Mouse (Mus musculus) embryonic facial prominence, embryonic 15.5 days (tissue): ENCODE measurements around the gene Mboat1. TPM values are rescaled to one million over a fixed set of nuclear protein-coding genes. Genes with fewer than 3 reads are reported as not detected.

Source experiments
- ATAC-seq: fragments of 200-750 bp; cut with Nextera tagmentation; 2 replicates; pipeline ENCODE4 v1.8.0; 2017; ENCODE audit warnings: low read depth, moderate TSS enrichment; ENCODE audit not compliant: insufficient number of reproducible peaks, low FRiP score, low TSS enrichment
- H3K27ac ChIP-seq: fragments of 300-500 bp; sonication (generic); replicated peaks from 2 replicates; pipeline ENCODE4 v1.5.1; 2015; ENCODE audit warnings: mild to moderate bottlenecking, inconsistent platforms
- H3K27me3 ChIP-seq: fragments of 300-500 bp; sonication (generic); 2 replicates; pipeline ENCODE4 v1.6.1; 2015; ENCODE audit warnings: inconsistent platforms
- H3K36me3 ChIP-seq: fragments of 300-500 bp; sonication (generic); 2 replicates; pipeline ENCODE4 v1.6.1; 2015; ENCODE audit warnings: mild to moderate bottlenecking, inconsistent platforms
- H3K4me1 ChIP-seq: fragments of 300-500 bp; sonication (generic); 2 replicates; pipeline ENCODE4 v1.6.1; 2015; ENCODE audit warnings: inconsistent platforms
- H3K4me2 ChIP-seq: fragments of 300-500 bp; sonication (generic); replicated peaks from 2 replicates; pipeline ENCODE4 v1.6.1; 2015; ENCODE audit warnings: mild to moderate bottlenecking, inconsistent platforms
- H3K4me3 ChIP-seq: fragments of 300-500 bp; sonication (generic); replicated peaks from 2 replicates; pipeline ENCODE4 v1.5.1; 2015; ENCODE audit warnings: mild to moderate bottlenecking, inconsistent platforms
- H3K9ac ChIP-seq: fragments of 300-500 bp; sonication (generic); 2 replicates; pipeline ENCODE4 v1.6.1; 2015; ENCODE audit warnings: inconsistent platforms
- H3K9me3 ChIP-seq: fragments of 300-500 bp; sonication (generic); replicated peaks from 2 replicates; pipeline ENCODE4 v1.6.1; 2016; ENCODE audit warnings: inconsistent platforms
- WGBS: fragments of 180-500 bp; shearing (Covaris S2); methylation state at CpG from one replicate; pipeline ENCODE4 v1.1.7; 2015; 5-methylcytosine and 5-hydroxymethylcytosine counted together
- polyA plus RNA-seq: library from polyadenylated mRNA; unstranded; fragments of >200 nt; fragmentation: Nextera tagmentation; extraction: Ambion mirVana; gene quantifications from 2 replicates; pipeline ENCODE4 v1.2.1, GENCODE M21; 2015

Mboat1 gene
- polyA plus RNA-seq, 1 experiment from 2014 or later, result 20.3 TPM

GRCm38 (mm10) chr13:30146468-30146867, 10.2 kb downstream of the Mboat1 start:
- no peak overlapping the region for H3K27ac ChIP-seq
- no peaks in the 10 kb centered on the region for H3K4me1 ChIP-seq
- WGBS, result 87% methylated on average over 6 of the region's 6 CpGs
- no peaks in the 10 kb centered on the region for H3K9me3 ChIP-seq
- no peaks in the 10 kb centered on the region for H3K27me3 ChIP-seq
- no peak overlapping the region for H3K4me3 ChIP-seq
- no peak for ATAC-seq
- H3K4me2 ChIP-seq, result no peak overlapping the region
- no peaks in the 10 kb centered on the region for H3K36me3 ChIP-seq
- H3K9ac ChIP-seq, result no peak overlapping the region

DNA sequence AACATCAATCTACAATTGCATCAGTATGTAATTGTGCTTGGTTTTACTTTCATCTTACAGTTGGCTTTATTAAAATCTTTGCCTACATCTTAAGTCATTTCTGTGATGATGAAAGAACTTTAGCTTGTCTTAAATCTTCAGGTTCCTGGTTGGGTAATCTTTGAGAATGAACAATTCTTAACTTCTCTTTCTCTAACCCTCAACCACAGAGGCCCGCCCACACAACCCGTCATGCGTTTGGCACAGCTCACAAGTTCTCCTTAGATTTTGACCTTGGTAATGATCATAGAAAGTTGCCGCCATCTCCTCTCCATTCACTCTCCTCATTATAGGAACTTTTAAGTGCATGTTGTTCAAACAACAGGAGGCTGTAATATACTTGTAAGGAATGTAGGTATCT, 18.0 kb downstream of the Mboat1 start:
- ATAC-seq, result no peak
- no peaks in the 10 kb centered on the region for H3K27me3 ChIP-seq
- H3K9me3 ChIP-seq, result no peaks in the 10 kb centered on the region
- 76% methylated on average over 4 of the region's 4 CpGs for WGBS
- no peak overlapping the region for H3K4me3 ChIP-seq
- H3K27ac ChIP-seq, result no peak overlapping the region
- no peak overlapping the region for H3K4me2 ChIP-seq
- no peaks in the 10 kb centered on the region for H3K4me1 ChIP-seq
- H3K9ac ChIP-seq, result no peak overlapping the region
- no peaks in the 10 kb centered on the region for H3K36me3 ChIP-seq

DNA sequence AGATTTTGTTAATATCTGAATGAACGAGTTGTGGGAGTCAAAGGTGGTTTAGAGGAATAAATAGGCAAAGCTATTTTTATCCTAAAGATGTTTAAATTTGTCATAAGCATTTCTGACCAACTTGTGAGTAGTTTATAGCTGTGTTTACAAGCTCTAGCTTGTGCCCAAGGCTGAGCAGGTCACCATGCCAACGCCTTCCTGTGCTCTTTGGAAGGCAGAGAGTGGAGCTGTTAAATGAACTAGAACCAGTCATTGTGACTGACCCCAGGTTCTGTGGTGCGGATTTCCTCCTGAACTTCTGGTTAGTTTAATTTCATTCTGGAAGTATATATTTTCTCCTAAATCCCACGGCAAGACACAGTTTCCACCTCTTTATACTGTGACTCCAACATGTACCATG, 23.3 kb downstream of the Mboat1 start:
- 0 out of 2 replicates have a peak, but pooled peaks cover 3% of the 10 kb centered on the region for H3K36me3 ChIP-seq
- H3K27me3 ChIP-seq, result no peaks in the 10 kb centered on the region
- no peak overlapping the region for H3K4me2 ChIP-seq
- H3K9me3 ChIP-seq, result no peaks in the 10 kb centered on the region
- 75% methylated on average over 4 of the region's 4 CpGs for WGBS
- no peak overlapping the region for H3K27ac ChIP-seq
- no peak overlapping the region for H3K4me3 ChIP-seq
- H3K4me1 ChIP-seq, result no peaks in the 10 kb centered on the region
- no peak overlapping the region for H3K9ac ChIP-seq
- no peak for ATAC-seq

GRCm38 (mm10) chr13:30163521-30163920, 27.2 kb downstream of the Mboat1 start:
- H3K27me3 ChIP-seq, result no peaks in the 10 kb centered on the region
- no peak overlapping the region for H3K27ac ChIP-seq
- no peaks in the 10 kb centered on the region for H3K9me3 ChIP-seq
- 0 out of 2 replicates have a peak, but pooled peaks cover 3% of the 10 kb centered on the region for H3K36me3 ChIP-seq
- WGBS, result 88% methylated on average over 2 of the region's 2 CpGs
- no peaks in the 10 kb centered on the region for H3K4me1 ChIP-seq
- no peak overlapping the region for H3K9ac ChIP-seq
- no peak overlapping the region for H3K4me3 ChIP-seq
- H3K4me2 ChIP-seq, result no peak overlapping the region
- no peak for ATAC-seq

- H3K9me3 ChIP-seq, result no peaks in the 10 kb centered on the region
- no peaks in the 10 kb centered on the region for H3K4me1 ChIP-seq
- ATAC-seq, result no peak
- H3K36me3 ChIP-seq, result 0 out of 2 replicates have a peak, but pooled peaks cover 3% of the 10 kb centered on the region
- H3K4me2 ChIP-seq, result no peak overlapping the region
- WGBS, result 50% methylated on average over 12 of the region's 14 CpGs
- no peak overlapping the region for H3K27ac ChIP-seq
- no peaks in the 10 kb centered on the region for H3K27me3 ChIP-seq
- no peak overlapping the region for H3K4me3 ChIP-seq
- H3K9ac ChIP-seq, result no peak overlapping the region
Measured at GRCm38 (mm10) chr13:30166138-30167090, 30.1 kb downstream of the Mboat1 start.

DNA sequence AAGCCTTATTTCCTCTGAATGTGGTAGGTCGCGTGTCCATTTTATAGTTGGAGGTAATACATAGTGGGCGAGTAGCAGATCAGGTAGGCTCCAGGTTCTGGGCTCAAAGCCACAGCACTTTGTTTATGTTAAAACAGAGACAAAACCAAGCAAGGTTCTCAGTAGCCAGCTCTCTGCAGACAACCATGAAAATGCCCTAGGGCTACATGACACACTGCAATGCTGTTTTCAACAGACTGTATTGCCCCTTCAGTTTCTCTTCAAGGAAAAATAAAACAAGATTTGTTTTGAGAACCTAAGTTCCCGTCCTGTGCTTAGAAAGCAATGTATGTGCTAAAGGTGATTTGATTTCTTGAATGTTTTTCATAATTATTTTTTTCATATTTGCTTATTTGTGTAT, 31.2 kb downstream of the Mboat1 start:
- Histone ChIP-seq H3K27me3 (no peaks in the 10 kb centered on the region), H3K9ac (no peak overlapping the region), H3K27ac (no peak overlapping the region), H3K36me3 (no peaks in the 10 kb centered on the region), H3K4me1 (no peaks in the 10 kb centered on the region), H3K4me2 (no peak overlapping the region), H3K4me3 (no peak overlapping the region), H3K9me3 (no peaks in the 10 kb centered on the region)
- 68% methylated on average over 4 of the region's 4 CpGs for WGBS
- ATAC-seq, result no peak

GRCm38 (mm10) chr13:30168803-30169202, 32.5 kb downstream of the Mboat1 start:
- no peaks in the 10 kb centered on the region for H3K9me3 ChIP-seq
- H3K36me3 ChIP-seq, result no peaks in the 10 kb centered on the region
- 81% methylated on average over 4 of the region's 4 CpGs for WGBS
- no peak overlapping the region for H3K9ac ChIP-seq
- no peak for ATAC-seq
- H3K4me2 ChIP-seq, result no peak overlapping the region
- no peaks in the 10 kb centered on the region for H3K4me1 ChIP-seq
- H3K4me3 ChIP-seq, result no peak overlapping the region
- H3K27me3 ChIP-seq, result no peaks in the 10 kb centered on the region
- H3K27ac ChIP-seq, result no peak overlapping the region

- Histone ChIP-seq H3K9ac (no peak overlapping the region), H3K27me3 (no peaks in the 10 kb centered on the region), H3K4me1 (no peaks in the 10 kb centered on the region), H3K27ac (no peak overlapping the region), H3K4me3 (no peak overlapping the region), H3K4me2 (no peak overlapping the region), H3K36me3 (no peaks in the 10 kb centered on the region), H3K9me3 (no peaks in the 10 kb centered on the region)
- no peak for ATAC-seq
- WGBS, result 64% methylated on average over 6 of the region's 6 CpGs
Measured at GRCm38 (mm10) chr13:30170061-30170460, 33.8 kb downstream of the Mboat1 start.

DNA sequence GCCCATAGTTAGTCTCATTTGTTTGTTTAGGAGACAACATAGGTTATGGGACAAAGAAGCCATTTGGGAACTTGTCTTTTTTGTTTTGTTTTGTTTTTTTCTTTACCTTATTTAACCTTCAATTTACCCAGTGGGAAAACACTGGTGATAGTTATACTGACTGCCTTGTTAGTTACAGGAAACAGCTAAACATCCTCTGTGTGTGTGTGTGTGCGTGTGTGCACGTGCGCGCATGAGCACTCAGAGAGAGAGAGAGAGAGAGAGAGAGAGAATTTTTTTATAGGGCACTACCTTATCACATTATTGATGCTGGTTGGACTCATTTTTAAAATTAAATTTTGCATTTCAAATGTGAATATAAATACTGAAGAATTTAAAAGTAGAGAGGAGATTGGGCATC, 38.3 kb downstream of the Mboat1 start:
- Histone ChIP-seq H3K4me3 (no peak overlapping the region), H3K4me1 (no peaks in the 10 kb centered on the region)
- ATAC-seq, result no peak

GRCm38 (mm10) chr13:30177356-30177755, 41.1 kb downstream of the Mboat1 start:
- Histone ChIP-seq H3K4me3 (no peak overlapping the region), H3K9ac (no peak overlapping the region), H3K4me1 (no peaks in the 10 kb centered on the region), H3K36me3 (no peaks in the 10 kb centered on the region), H3K27ac (no peak overlapping the region), H3K9me3 (no peaks in the 10 kb centered on the region), H3K4me2 (no peak overlapping the region), H3K27me3 (no peaks in the 10 kb centered on the region)
- ATAC-seq, result peak; percentile 24; the same call in 1 of the 2 replicates
- 29% methylated on average over 6 of the region's 6 CpGs for WGBS

More for the DNA sequence above, 38.3 kb downstream of the Mboat1 start:
- Histone ChIP-seq H3K4me2 (no peak overlapping the region), H3K27me3 (no peaks in the 10 kb centered on the region), H3K36me3 (no peaks in the 10 kb centered on the region), H3K9me3 (no peaks in the 10 kb centered on the region), H3K9ac (no peak overlapping the region), H3K27ac (no peak overlapping the region)
- WGBS, result 86% methylated on average over 4 of the region's 4 CpGs

GRCm38 (mm10) chr13:30185549-30185948, 49.3 kb downstream of the Mboat1 start:
- H3K9ac ChIP-seq, result no peak overlapping the region

More at GRCm38 (mm10) chr13:30185549-30185948, 49.3 kb downstream of the Mboat1 start:
- WGBS, result 51% methylated on average over 6 of the region's 6 CpGs
- no peak overlapping the region for H3K4me2 ChIP-seq
- no peaks in the 10 kb centered on the region for H3K9me3 ChIP-seq
- no peak for ATAC-seq
- H3K27me3 ChIP-seq, result no peaks in the 10 kb centered on the region
- no peaks in the 10 kb centered on the region for H3K36me3 ChIP-seq
- peaks cover 11% of the 10 kb centered on the region; the same call in 1 of the 2 replicates for H3K4me1 ChIP-seq
- H3K4me3 ChIP-seq, result no peak overlapping the region
- 0 out of 2 replicates have a peak overlapping the region, but pooled peaks have one; percentile 22 for H3K27ac ChIP-seq
